Mouse (Mus musculus) liver, adult 2 months (tissue): ENCODE results near the gene Ehd2.

Source experiments
- CTCF ChIP-seq: fragments of 200-500 bp; IDR thresholded peaks from 2 replicates; pipeline ENCODE4 v1.5.1; 2011; ENCODE audit warnings: low read depth, low read length, control low read depth
- POLR2A ChIP-seq: fragments of 200-500 bp; IDR thresholded peaks from 2 replicates; pipeline ENCODE4 v1.6.1; 2011; ENCODE audit warnings: low read length, control low read depth; ENCODE audit not compliant: insufficient read depth; ENCODE audit errors: extremely low read depth

GRCm38 (mm10) chr7:15950008-15950407 is 17.4 kb downstream of the Ehd2 start:
- TF ChIP-seq POLR2A: no peak
- no peak for TF ChIP-seq CTCF
